Mouse (Mus musculus) v-Abl transformed pro-B cells (cell line): Measurements from ENCODE around the gene F11r.

Experiments
- in situ Hi-C, 2 experiments: fragments of 400-800 bp; cut with MboI; formaldehyde crosslinking; loops; one replicate each; pipeline ENCODE4 v1.15.1; 2025; ENCODE audit not compliant: unreplicated experiment in 2 of 2

The F11r gene

GRCm38 (mm10) chr1:171437264-171438013 is at the start of gene F11r:
Gene F11r, plus strand, starts transcription at chr1:171437535.
- in situ Hi-C loops, result no loop called here

DNA sequence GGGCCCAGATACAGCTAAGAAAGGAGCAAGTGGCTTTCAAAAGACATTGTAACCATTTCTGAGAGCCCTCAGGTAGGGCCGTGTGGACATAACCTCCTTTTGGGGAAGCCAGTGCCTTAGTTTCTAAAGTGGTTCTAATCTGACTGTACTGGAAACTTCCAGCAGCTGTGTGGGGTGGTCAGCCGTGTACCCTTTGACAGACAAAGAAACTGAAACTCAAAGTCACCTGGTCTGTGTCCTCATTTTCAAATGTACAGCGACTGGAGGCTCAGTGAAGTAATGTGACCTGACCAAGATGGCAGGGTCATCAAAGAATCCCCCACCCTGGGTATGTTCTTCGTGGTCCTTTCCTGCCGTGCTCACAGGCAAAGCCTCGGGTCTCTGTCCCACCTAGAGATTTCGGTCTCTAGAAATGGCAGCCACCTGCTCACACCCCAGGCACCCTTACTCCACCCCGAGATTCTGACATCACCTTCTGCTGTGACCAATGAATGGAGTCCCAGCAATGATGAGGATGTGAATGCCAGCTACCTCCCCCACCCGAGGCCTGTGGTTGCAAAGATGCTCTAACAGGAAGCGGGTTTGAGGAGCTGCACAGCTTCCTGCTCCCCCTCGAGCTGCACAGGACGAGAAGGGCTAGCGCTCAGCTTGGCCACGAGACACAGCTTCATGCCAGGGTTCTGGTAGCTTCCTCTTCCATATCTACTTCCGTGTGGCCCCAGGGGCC is 48.8 kb upstream of the F11r start, which contains the start of gene Arhgap30:
Gene Arhgap30 (plus strand): TSS at position 579 of the 727 bp plus-strand sequence.
- in situ Hi-C loops, result no loop called here

GRCm38 (mm10) chr1:171390101-171390500 is 47.2 kb upstream of the F11r start:
- in situ Hi-C loops, result no loop called here

DNA sequence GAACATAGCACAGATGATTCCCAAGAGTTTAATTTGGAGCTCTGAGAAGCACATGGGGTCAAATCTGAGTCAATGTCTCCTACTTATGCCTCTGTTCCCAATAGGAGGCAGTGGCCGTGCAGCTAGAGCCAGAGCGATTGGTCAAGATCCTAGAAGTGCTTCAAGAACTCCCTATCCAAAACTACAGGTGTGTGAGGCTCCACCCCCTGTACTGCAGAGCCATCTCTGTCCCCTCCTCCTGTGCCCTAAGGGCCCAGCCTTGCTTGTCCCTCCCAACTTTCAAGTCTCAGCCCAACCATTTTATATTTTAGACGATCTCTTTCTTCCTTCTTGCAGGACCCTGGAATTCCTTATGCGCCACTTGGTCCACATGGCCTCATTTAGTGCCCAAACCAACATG is 35.5 kb upstream of the F11r start:
- in situ Hi-C loops, result no loop called here

GRCm38 (mm10) chr1:171402991-171403390 is 34.3 kb upstream of the F11r start:
- in situ Hi-C loops, result no loop called here

DNA sequence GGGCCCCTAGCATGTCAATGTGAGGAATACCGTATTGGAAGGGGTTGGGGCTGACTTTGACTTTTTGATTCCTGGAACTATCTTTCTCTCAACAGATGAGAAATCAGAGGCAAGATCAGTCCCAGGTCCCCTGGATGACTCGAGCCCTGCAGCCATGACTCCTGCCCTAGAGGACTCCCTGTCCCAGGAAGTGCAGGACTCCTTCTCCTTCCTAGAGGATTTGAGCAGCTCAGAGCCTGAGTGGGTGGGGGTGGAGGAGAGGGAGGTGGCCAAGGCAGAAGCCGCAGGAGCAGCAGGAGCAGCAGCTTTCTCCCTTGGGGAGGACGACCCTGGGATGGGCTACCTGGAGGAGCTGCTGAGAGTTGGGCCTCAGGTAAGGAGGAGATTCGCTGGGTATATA is 30.1 kb upstream of the F11r start:
- in situ Hi-C loops, result no loop called here

- in situ Hi-C loops, result no loop called here
These were observed 27.1 kb upstream of the F11r start for GRCm38 (mm10) chr1:171410231-171410630.

DNA sequence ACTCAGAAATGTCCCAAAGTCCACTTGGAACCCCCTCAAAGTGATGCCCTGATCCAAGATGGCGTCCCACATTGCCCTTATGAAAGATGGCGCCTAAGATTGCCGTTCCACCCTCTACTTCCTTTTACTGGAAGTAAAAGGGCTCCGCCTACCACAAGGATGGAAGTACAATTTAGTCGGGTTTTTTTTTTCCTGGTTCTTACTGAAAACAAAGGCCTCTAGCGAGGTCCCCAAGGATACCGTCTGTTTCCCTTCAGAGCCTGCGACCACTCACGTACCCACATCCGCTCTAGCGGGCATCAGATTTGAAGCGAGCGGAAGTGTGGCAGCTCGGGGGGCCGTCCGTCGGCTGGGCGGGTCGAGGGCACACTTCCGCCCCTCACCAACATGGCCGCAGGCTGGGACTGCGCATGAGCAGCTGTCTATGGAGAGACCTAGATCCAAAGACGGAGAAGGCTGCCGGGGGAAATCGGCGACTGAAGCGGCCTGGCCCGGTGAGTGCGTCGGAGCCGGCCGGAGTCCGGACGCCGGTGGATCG is 26.3 kb upstream of the F11r start, which contains the start of gene Usf1:
Gene Usf1 (plus strand): TSS at position 367 of the 538 bp plus-strand sequence.
- in situ Hi-C loops, result no loop called here

GRCm38 (mm10) chr1:171411492-171411941 is 25.8 kb upstream of the F11r start:
- in situ Hi-C loops, result no loop called here

GRCm38 (mm10) chr1:171412001-171412441 is 25.3 kb upstream of the F11r start:
- in situ Hi-C loops, result no loop called here

- in situ Hi-C loops, result no loop called here
These were observed 24.9 kb upstream of the F11r start for GRCm38 (mm10) chr1:171412446-171412845.

- in situ Hi-C loops, result no loop called here
These were observed 23.7 kb upstream of the F11r start for GRCm38 (mm10) chr1:171413608-171414007.

- in situ Hi-C loops, result no loop called here
These were observed 18.7 kb upstream of the F11r start, which contains the start of gene Tstd1 for GRCm38 (mm10) chr1:171418660-171419059. Gene Tstd1, plus strand, starts transcription at chr1:171418872.

GRCm38 (mm10) chr1:171419291-171419882 is 17.9 kb upstream of the F11r start:
- in situ Hi-C loops, result no loop called here

DNA sequence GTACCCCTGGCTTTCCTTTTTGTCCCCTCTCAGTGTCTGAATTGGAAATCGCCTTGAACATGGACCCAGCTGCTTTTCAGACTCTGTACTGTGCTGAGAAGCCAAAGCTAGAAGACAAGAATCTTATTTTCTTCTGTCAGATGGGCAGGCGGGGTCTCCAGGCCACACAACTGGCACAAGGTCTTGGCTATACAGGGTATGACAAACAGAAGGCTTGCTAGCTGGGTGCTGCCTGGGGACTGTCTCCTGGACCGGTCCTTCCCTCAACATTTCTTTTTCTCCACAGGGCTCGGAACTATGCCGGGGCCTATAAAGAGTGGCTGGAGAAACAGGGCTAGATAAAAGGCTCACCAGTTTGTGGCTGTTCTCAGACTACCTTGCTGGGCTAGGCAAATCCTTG is 17.4 kb upstream of the F11r start:
- in situ Hi-C loops, result no loop called here

DNA sequence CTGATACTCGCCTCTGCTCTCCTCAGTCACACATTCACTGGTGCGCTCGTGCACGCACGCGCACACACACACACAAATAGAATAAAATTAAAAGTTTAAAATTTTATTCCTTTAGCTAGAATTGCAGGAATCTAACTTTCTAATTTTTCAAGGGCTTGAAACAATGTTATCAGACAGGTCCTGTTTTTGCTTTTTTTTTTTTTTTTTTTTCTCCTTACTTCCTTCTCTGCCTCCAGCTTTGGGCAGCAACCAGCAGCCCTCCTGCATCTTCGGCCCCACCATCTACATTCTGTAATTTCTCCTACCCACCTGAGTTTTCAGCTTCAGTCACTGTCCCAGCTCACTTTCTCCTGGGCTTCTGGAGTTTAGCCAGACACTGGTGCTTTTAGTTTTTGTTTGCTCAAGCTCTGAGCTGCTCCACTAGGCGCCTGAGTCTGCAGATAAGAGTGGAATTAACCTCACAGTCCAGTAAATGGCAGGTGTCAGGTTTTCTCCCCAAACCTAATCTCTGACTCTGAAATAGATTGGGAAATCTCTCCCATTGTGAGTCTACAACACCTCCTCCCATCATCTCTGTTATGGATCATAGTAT is 14.7 kb upstream of the F11r start:
- in situ Hi-C loops, result no loop called here

DNA sequence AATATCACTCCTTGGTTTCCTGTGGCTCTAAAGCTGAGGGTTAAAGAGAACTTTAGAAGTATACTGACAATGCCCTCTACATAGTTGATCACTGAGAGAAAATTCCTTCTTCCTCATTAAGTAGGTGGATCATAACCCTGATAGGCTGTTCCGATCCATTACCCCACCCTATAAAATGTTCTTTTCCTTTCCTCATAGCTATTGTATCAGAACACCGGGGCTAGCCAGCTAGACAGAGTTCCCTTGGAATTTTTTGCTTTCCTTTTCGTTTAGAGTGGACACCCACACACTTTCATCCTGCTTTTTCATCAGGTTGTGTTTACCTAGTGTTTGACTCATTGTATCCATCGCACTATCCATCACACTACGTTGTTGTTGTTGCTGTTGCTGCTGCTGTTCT is 12.7 kb upstream of the F11r start:
- in situ Hi-C loops, result no loop called here

DNA sequence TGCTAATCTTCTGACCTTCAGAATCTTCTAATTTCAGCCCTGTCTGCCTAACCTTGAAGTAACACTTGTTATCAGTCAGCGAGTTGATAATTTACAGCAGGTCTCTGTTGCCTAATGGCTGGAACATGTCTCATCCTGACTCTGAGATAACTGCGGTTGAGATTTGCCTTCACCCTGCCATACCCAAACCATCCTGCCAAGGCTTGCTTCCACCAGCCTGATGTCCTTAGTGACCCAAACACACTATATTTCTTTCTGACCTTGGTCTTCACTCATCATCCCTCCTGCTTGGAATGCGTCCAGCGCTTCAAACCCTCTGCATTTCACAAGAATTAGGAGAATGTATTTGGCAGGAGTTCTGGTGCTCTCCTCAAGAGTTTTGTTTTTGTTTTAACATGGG is 12.2 kb upstream of the F11r start:
- in situ Hi-C loops, result no loop called here

DNA sequence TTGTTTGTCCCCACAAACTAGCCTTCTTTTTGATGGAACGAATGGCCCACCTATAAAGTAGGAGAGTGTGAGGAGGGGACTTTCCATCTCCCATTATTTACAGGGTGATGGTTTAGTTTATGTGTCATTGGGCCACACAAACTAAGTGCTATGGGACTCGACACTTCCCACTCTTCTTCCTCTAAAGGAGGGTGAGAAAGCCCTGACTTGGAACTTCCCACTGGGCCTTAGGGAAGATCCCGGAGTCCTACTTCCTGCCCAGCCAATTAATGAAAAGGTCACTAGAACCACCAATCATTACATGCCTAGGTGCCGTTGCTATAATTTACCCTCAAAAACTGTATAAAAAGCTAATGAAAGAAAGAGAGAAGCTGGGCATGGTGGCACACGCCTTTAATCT is 5.2 kb upstream of the F11r start:
- in situ Hi-C loops, result no loop called here

DNA sequence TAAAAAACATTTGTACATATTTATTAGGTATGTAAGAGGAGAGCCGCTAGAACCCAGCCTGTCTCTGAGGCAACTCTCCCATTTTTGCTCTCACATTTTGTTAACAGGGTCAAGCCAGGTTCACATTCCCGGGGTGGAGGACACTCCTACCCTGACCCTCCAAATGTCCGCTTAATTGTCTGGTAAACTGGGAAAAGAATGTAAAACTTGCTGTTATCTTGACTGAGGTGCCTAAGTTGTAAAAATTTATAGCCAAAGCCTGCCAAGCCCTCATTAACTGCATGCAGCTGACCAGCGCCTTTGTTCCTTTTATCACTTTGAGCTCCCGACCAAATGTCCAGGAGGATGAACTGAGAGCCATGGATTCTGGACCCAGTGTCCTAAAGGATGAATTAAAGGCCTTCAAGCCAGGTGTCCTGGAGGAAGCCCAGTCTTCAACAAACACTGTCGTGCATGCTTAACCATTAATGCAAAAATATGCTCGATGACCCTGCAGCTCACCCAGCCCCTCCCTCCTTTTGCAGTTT is 2.0 kb upstream of the F11r start:
- in situ Hi-C loops, result no loop called here
